11 mouse cellular contexts compared by ENCODE assay signal in the genomic region with DNA sequence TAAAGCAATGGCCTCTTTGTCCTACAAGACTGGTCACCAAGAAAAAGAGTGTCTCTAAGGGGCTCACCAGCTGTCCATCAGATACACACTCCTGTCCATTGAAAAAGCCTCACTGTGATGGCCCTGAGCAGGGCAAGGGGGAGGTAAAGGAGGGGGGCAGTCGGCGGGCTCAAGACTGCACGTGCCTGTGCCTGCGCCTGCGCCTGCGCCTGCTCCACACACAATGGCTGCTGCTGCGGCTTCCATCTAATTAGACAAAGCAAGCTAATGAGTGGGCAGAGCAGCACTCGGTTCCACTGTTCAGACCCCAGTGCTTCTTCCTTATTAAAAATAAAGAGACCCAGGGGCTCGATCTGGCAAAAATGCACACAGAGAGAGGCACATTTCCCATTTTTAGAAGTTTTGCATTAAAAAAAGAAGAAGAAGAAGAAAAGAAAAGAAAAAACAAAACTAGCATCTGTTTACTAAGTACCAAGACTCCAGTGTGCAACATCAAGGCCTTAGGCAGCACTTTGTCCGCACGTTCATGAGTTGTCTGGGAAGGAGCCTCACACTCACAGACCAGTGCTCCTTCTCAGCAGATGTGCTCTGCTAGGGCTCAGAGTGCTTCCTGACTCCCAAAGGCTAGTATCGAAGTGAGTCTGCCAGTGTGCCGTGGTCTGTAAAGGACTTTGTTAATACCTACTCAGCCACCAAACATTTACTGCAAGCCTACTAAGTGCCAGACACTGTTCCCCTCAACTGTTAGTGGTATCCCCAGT.
DNase-seq lines count a peak whose midpoint lies in the region; ATAC-seq lines count a peak whose summit lies in the region.
"Had no signal": no experiment of that assay in that cellular context is flagged by ENCODE, and none has a peak within 500 bp of the region (broad histone marks: within the 10 kb centered on the region; RNA-seq: fewer than 3 reads in every experiment).

No protein-coding gene starts in this region.

- H3K9ac ChIP-seq in embryonic facial prominence, embryonic 11.5 days (replicated peaks; ENCODE audit: low read length): no peak overlapping the region
- peak overlapping the region; percentile 43; the same call in 1 of the 2 replicates for H3K9ac ChIP-seq in forebrain, embryonic 13.5 days
- H3K9ac ChIP-seq in hindbrain, embryonic 16.5 days (ENCODE audit: low read depth, low read length): no peak overlapping the region
- no peak overlapping the region for H3K9ac ChIP-seq in neural tube, embryonic 13.5 days
- H3K9ac ChIP-seq: intestine, embryonic 15.5 days; liver, embryonic 12.5 days had no signal

- no peaks in the 10 kb centered on the region for H3K9me3 ChIP-seq in embryonic facial prominence, embryonic 11.5 days (replicated peaks; ENCODE audit: control insufficient read depth, low read length)
- H3K9me3 ChIP-seq in forebrain, embryonic 13.5 days (replicated peaks): no peaks in the 10 kb centered on the region
- H3K9me3 ChIP-seq in hindbrain, embryonic 16.5 days (ENCODE audit: control insufficient read depth, low read length): no peaks in the 10 kb centered on the region
- H3K9me3 ChIP-seq in neural tube, embryonic 13.5 days: no peaks in the 10 kb centered on the region
- H3K9me3 ChIP-seq: intestine, embryonic 15.5 days; liver, embryonic 12.5 days had no signal

- H3K36me3 ChIP-seq in embryonic facial prominence, embryonic 11.5 days (replicated peaks; ENCODE audit: control insufficient read depth, insufficient read depth, low read depth, low read length): no peaks in the 10 kb centered on the region
- no peaks in the 10 kb centered on the region for H3K36me3 ChIP-seq in forebrain, embryonic 13.5 days (ENCODE audit: poor library complexity, severe bottlenecking)
- H3K36me3 ChIP-seq in hindbrain, embryonic 16.5 days (ENCODE audit: control insufficient read depth, insufficient read depth, low read length): no peaks in the 10 kb centered on the region
- H3K36me3 ChIP-seq in neural tube, embryonic 13.5 days: no peaks in the 10 kb centered on the region
- H3K36me3 ChIP-seq: intestine, embryonic 15.5 days; liver, embryonic 12.5 days had no signal

- peak; percentile 86 for ATAC-seq in embryonic facial prominence, embryonic 11.5 days (replicated peaks; ENCODE audit: insufficient number of reproducible peaks, low FRiP score, low TSS enrichment, low read depth)
- peak; percentile 92 for ATAC-seq in forebrain, embryonic 13.5 days
- ATAC-seq in hindbrain, embryonic 16.5 days: peak; percentile 77
- ATAC-seq in neural tube, embryonic 13.5 days (ENCODE audit: low read depth): peak; percentile 87
- ATAC-seq: intestine, embryonic 15.5 days; liver, embryonic 12.5 days; Patski had no signal

- H3K27ac ChIP-seq in embryonic facial prominence, embryonic 11.5 days (replicated peaks; ENCODE audit: low read depth, low read length): no peak overlapping the region
- peak overlapping the region; percentile 75 for H3K27ac ChIP-seq in forebrain, embryonic 13.5 days
- H3K27ac ChIP-seq in hindbrain, embryonic 16.5 days (ENCODE audit: low read depth, low read length): peak overlapping the region; percentile 36
- H3K27ac ChIP-seq in neural tube, embryonic 13.5 days (replicated peaks): peak overlapping the region; percentile 76
- H3K27ac ChIP-seq: intestine, embryonic 15.5 days; liver, embryonic 12.5 days had no signal

- no peaks in the 10 kb centered on the region for H3K27me3 ChIP-seq in embryonic facial prominence, embryonic 11.5 days (ENCODE audit: control insufficient read depth, insufficient read depth, low read length)
- H3K27me3 ChIP-seq in forebrain, embryonic 13.5 days: no peaks in the 10 kb centered on the region
- H3K27me3 ChIP-seq in hindbrain, embryonic 16.5 days (replicated peaks; ENCODE audit: control insufficient read depth, insufficient read depth, low read length): no peaks in the 10 kb centered on the region
- no peaks in the 10 kb centered on the region for H3K27me3 ChIP-seq in neural tube, embryonic 13.5 days
- H3K27me3 ChIP-seq: intestine, embryonic 15.5 days; liver, embryonic 12.5 days; Patski had no signal

- DNase-seq in embryonic facial prominence, embryonic 11.5 days (ENCODE audit: low spot score): peak; percentile 15
- DNase-seq in right cerebral cortex, adult 2 months (ENCODE audit: low spot score in 2 of 2): no peak
- DNase-seq in frontal cortex, postnatal 10 days (ENCODE audit: low spot score in 2 of 2): no peak
- no peak for DNase-seq in urinary bladder, postnatal 10 days (ENCODE audit: low spot score)
- DNase-seq: lung, postnatal 14 days had no signal

- no peak overlapping the region for H3K4me3 ChIP-seq in embryonic facial prominence, embryonic 11.5 days (ENCODE audit: low read depth, low read length)
- H3K4me3 ChIP-seq in forebrain, embryonic 13.5 days: no peak overlapping the region
- H3K4me3 ChIP-seq in hindbrain, embryonic 16.5 days (ENCODE audit: low read length): no peak overlapping the region
- H3K4me3 ChIP-seq in neural tube, embryonic 13.5 days: no peak overlapping the region
- H3K4me3 ChIP-seq: intestine, embryonic 15.5 days; liver, embryonic 12.5 days had no signal

- 57% methylated on average over 13 of the region's 13 CpGs for WGBS in embryonic facial prominence, embryonic 11.5 days
- 19% methylated on average over 13 of the region's 13 CpGs for WGBS in forebrain, embryonic 13.5 days
- 44% methylated on average over 13 of the region's 13 CpGs for WGBS in hindbrain, embryonic 16.5 days
- 32% methylated on average over 13 of the region's 13 CpGs for WGBS in neural tube, embryonic 13.5 days

- no peaks in the 10 kb centered on the region for H3K4me1 ChIP-seq in embryonic facial prominence, embryonic 11.5 days (ENCODE audit: control insufficient read depth, insufficient read depth, low read length)
- peaks cover 43% of the 10 kb centered on the region for H3K4me1 ChIP-seq in forebrain, embryonic 13.5 days
- H3K4me1 ChIP-seq in hindbrain, embryonic 16.5 days (ENCODE audit: control insufficient read depth, insufficient read depth, low read depth, low read length): peaks cover 28% of the 10 kb centered on the region
- peaks cover 56% of the 10 kb centered on the region for H3K4me1 ChIP-seq in neural tube, embryonic 13.5 days (replicated peaks)
- H3K4me1 ChIP-seq: intestine, embryonic 15.5 days had no signal

- H3K4me2 ChIP-seq in embryonic facial prominence, embryonic 11.5 days (ENCODE audit: low read depth, low read length): no peak overlapping the region
- peak overlapping the region; percentile 24; the same call in 1 of the 2 replicates for H3K4me2 ChIP-seq in forebrain, embryonic 13.5 days
- 0 out of 2 replicates have a peak overlapping the region, but pooled peaks have one; percentile 5 for H3K4me2 ChIP-seq in hindbrain, embryonic 16.5 days (ENCODE audit: low read length)
- 0 out of 2 replicates have a peak overlapping the region, but pooled peaks have one; percentile 2 for H3K4me2 ChIP-seq in neural tube, embryonic 13.5 days
- H3K4me2 ChIP-seq: intestine, embryonic 15.5 days; liver, embryonic 12.5 days had no signal
